Mouse (Mus musculus): Measurements from ENCODE around the gene Olfr1449.
"Not testable (repeated sequence)": the region's sequence is repeated elsewhere in the genome, so short reads cannot be mapped to it uniquely, and the experiment has no call there.

Olfr1449 gene

DNA sequence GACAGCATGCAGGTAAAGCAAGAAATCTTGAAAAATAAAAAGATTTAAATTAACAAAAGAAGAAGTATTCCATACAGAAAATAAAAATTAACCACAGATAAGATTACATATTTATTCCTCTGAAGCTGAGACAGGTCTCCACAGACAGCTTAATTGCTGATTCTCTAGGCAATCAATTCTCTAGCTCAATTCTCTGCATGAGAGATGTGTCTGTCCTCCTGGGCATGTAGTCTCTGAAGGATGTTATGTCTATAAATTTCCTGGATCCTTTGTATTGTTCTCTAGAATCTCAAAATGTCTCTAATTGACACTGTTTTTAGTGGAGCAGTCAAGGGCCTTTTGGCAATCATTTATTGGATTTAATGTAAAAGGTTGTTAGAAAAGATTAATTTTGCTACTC, at the start of gene Olfr1449:
Gene Olfr1449, plus strand, starts transcription at position 301 of the 400 bp plus-strand sequence.
- no peak for DNase-seq

DNA sequence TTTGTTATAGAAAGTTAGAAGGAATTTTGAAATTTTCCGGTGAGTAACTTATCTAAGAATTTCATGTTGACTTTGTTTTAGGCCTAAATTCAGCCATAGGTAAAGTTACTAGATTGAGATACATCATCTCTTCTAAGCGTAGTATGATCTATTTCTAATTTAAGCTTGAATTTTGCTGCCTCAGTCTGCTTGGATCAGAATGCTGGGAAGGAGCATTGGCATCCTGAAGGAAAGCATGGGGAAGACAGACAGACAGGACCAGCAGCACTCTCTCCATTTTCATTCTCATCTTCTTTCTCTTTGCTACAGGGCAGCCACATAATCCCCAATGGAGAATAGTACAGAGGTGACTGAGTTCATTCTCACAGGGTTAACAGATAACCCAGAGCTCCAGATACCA, 47.1 kb upstream of the Olfr1449 start, which contains the start of gene Olfr1445:
Gene Olfr1445, plus strand, starts transcription at position 301 of the 400 bp plus-strand sequence.
- no peak for DNase-seq

DNA sequence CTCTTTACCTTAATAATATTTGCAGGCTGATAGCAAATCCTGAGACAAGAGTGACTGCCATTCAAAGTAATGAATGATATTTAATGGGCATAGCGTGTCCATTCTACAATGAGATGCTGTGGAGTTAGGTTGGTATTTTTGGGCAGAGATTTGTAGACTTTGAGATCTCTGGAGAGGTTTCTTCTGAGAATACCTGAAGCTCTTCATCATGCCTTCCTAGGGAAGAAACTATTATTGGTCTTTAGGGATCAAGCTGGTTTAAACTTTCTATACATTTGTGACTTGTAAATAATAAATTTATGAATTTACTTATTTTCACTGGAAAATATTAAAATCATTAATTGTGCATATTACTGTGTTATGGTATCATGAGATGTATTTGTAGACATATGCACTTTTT, 37.2 kb upstream of the Olfr1449 start, which contains the start of gene Olfr1446:
Gene Olfr1446, minus strand, starts transcription at position 101 of the 400 bp plus-strand sequence.
- no peak for DNase-seq

DNA sequence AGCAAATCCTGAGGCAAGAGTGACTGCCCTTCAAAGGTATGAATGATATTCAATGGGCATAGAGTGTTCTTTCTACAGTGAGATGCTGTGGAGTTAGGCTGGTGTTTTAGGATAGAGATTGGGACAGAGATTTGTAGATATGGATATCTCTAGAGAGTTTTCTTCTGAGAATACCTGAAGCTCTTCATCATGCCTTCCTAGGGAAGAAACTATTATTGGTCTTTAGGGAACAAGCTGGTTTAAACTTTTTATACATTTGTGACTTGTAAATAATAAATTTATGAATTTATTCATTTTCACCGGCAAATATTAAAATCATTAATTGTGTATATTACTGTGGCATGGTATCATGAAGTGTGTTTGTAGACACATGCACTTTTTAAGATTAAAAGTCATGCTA, 27.0 kb upstream of the Olfr1449 start, which contains the start of gene Olfr1447:
Gene Olfr1447, minus strand, starts transcription at position 101 of the 400 bp plus-strand sequence.
- DNase-seq: no peak

DNA sequence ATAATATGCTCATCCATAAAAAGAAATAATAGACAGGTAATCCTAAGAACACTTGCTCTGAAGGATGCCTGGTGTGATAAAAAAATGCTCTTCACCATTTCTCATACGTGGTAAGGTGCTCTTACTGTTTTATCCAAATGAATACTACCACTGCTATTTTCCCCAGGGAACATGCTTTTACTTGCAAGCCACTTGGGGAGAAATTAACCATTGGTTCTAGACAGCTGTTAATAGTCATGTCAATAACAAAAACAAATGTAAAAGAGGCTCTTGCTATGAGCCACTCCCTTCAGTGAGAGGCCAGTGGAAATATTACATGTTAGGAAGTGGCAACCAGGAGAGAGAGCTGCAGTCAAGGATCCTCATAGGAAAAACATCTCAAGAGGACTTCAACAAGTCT, 6.3 kb upstream of the Olfr1449 start, which contains the start of gene Olfr1448:
Gene Olfr1448, minus strand, starts transcription at position 101 of the 400 bp plus-strand sequence.
- no peak for DNase-seq

DNA sequence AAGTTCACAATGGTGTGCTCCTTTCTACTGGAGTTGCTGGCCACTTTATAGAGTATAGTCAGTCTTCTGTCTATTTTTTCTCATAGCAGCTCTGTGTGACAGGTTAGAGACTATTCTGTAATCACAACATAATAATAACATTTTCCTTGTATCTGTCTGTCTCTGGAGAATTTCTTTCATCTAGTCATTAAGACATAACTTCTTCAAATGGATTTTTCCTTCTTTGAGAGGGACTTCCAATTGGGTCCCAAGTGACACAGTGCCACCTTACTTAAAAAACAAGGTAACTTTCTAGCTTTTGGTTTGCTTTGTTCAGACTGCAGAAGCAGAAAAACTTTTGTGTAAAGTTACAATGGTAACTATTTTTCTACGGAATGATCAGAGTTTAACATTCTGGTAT, 19.3 kb downstream of the Olfr1449 start, which contains the start of gene Olfr1450:
Gene Olfr1450, plus strand, starts transcription at position 301 of the 400 bp plus-strand sequence.
- no peak for DNase-seq

DNA sequence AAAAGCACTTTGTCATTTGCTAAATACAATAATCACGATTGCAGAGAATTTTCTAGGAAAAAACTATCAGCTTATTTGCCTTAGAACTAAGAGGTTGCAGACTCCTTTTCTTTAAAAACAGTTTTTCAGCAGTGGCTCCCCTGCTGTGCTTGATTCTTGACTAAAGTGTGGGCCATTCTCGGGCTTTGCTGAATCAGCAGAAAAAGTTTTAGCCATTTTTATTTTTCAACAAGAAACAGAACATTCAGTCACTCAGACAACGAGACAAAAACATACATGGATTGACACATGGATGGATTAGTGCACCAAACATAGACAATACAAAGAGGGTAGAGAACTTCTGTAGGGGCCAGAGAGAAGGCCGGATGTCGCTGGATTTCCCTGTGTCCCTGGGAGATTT, 39.4 kb downstream of the Olfr1449 start:
- not testable (repeated sequence) for DNase-seq

All from cerebellum, adult 11-12 months (tissue).